31 mouse cellular contexts compared by ENCODE assay signal in genomic region chr14:122721750-122722149, GRCm38 (mm10).
DNase-seq lines count a peak whose midpoint lies in the region; ATAC-seq and TF ChIP-seq lines count a peak whose summit lies in the region.
"Had no signal": no experiment of that assay in that cellular context is flagged by ENCODE, and none has a peak within 500 bp of the region (broad histone marks: within the 10 kb centered on the region; RNA-seq: fewer than 3 reads in every experiment).

No protein-coding gene starts in this region.

- no peak overlapping the region for H3K9ac ChIP-seq in hindbrain, embryonic 12.5 days
- no peak overlapping the region for H3K9ac ChIP-seq in hindbrain, embryonic 16.5 days (ENCODE audit: low read depth, low read length)
- no peak overlapping the region for H3K9ac ChIP-seq in intestine, embryonic 15.5 days
- H3K9ac ChIP-seq: embryonic facial prominence, embryonic 15.5 days; forebrain, embryonic 13.5 days; heart, embryonic 12.5 days; hindbrain, embryonic 14.5 days; liver, embryonic 12.5 days; liver, postnatal 0 days; midbrain, embryonic 13.5 days; neural tube, embryonic 12.5 days had no signal

- DNase-seq in brain, embryonic 14.5 days (ENCODE audit: low read depth): peak; percentile 33
- peak; percentile 7 for DNase-seq in skeletal muscle tissue, adult 2 months (ENCODE audit: low read depth, low spot score)
- no peak for DNase-seq in layer of hippocampus, postnatal 10 days (ENCODE audit: low spot score in 2 of 2)
- DNase-seq in testis, postnatal 10 days (ENCODE audit: low spot score): no peak
- DNase-seq: adrenal gland, postnatal 25 days; gastrocnemius, adult 2 months; heart, adult 2 months; heart, postnatal 4 days; kidney, postnatal 14 days; layer of hippocampus, postnatal 36 days; left cerebral cortex, postnatal 4 days; liver, postnatal 0 days; lung, postnatal 4 days; right cerebral cortex, adult 18-20 months; thymus, adult 2 months; thymus, postnatal 36 days had no signal

- no peak for TF ChIP-seq POLR2A in brain, embryonic 14.5 days (IDR thresholded peaks at IDR 0.05; ENCODE audit: borderline replicate concordance, extremely low read depth, insufficient read depth, insufficient read length, poor library complexity, severe bottlenecking)

- peaks cover 17% of the 10 kb centered on the region for H3K4me1 ChIP-seq in hindbrain, embryonic 12.5 days
- H3K4me1 ChIP-seq in hindbrain, embryonic 16.5 days (ENCODE audit: control insufficient read depth, insufficient read depth, low read depth, low read length): peaks cover 8% of the 10 kb centered on the region
- H3K4me1 ChIP-seq in intestine, embryonic 15.5 days (replicated peaks): no peaks in the 10 kb centered on the region
- H3K4me1 ChIP-seq: embryonic facial prominence, embryonic 15.5 days; liver, embryonic 12.5 days had no signal

- H3K27me3 ChIP-seq in hindbrain, embryonic 12.5 days: no peaks in the 10 kb centered on the region
- no peaks in the 10 kb centered on the region for H3K27me3 ChIP-seq in hindbrain, embryonic 16.5 days (replicated peaks; ENCODE audit: control insufficient read depth, insufficient read depth, low read length)
- H3K27me3 ChIP-seq in intestine, embryonic 15.5 days (replicated peaks): no peaks in the 10 kb centered on the region
- H3K27me3 ChIP-seq: embryonic facial prominence, embryonic 15.5 days; forebrain, embryonic 13.5 days; heart, embryonic 12.5 days; liver, embryonic 12.5 days; midbrain, embryonic 13.5 days; neural tube, embryonic 12.5 days had no signal

- 21% methylated on average over 4 of the region's 4 CpGs for WGBS in hindbrain, embryonic 12.5 days
- 13% methylated on average over 4 of the region's 4 CpGs for WGBS in hindbrain, embryonic 16.5 days
- WGBS in intestine, embryonic 15.5 days: 23% methylated on average over 4 of the region's 4 CpGs

- H3K4me2 ChIP-seq in hindbrain, embryonic 12.5 days (replicated peaks): no peak overlapping the region
- H3K4me2 ChIP-seq in hindbrain, embryonic 16.5 days (ENCODE audit: low read length): no peak overlapping the region
- H3K4me2 ChIP-seq in intestine, embryonic 15.5 days (replicated peaks): no peak overlapping the region
- H3K4me2 ChIP-seq: embryonic facial prominence, embryonic 15.5 days; forebrain, embryonic 13.5 days; heart, embryonic 12.5 days; hindbrain, embryonic 14.5 days; liver, embryonic 12.5 days; midbrain, embryonic 13.5 days had no signal

- no peak for TF ChIP-seq CTCF in brain, embryonic 14.5 days (IDR thresholded peaks at IDR 0.05; ENCODE audit: borderline replicate concordance, extremely low read depth, insufficient read depth, insufficient read length)

- no peak overlapping the region for H3K4me3 ChIP-seq in hindbrain, embryonic 12.5 days
- H3K4me3 ChIP-seq in hindbrain, embryonic 16.5 days (ENCODE audit: low read length): no peak overlapping the region
- H3K4me3 ChIP-seq in intestine, embryonic 15.5 days (replicated peaks): no peak overlapping the region
- H3K4me3 ChIP-seq: embryonic facial prominence, embryonic 10.5 days; embryonic facial prominence, embryonic 15.5 days; forebrain, embryonic 13.5 days; gastrocnemius, adult 2 months; heart, adult 2 months; heart, embryonic 12.5 days; liver, embryonic 12.5 days; midbrain, embryonic 13.5 days; myocyte; neural tube, embryonic 12.5 days had no signal

- H3K27ac ChIP-seq in hindbrain, embryonic 12.5 days: peak overlapping the region; percentile 23; the same call in 1 of the 2 replicates
- H3K27ac ChIP-seq in hindbrain, embryonic 16.5 days (ENCODE audit: low read depth, low read length): no peak overlapping the region
- no peak overlapping the region for H3K27ac ChIP-seq in intestine, embryonic 15.5 days
- H3K27ac ChIP-seq: embryonic facial prominence, embryonic 10.5 days; embryonic facial prominence, embryonic 15.5 days; forebrain, embryonic 13.5 days; gastrocnemius, adult 2 months; heart, adult 2 months; hindbrain, embryonic 14.5 days; liver, embryonic 12.5 days; midbrain, embryonic 13.5 days; neural tube, embryonic 12.5 days; stomach, postnatal 0 days had no signal

- ATAC-seq in hindbrain, embryonic 12.5 days (ENCODE audit: low FRiP score): no peak
- ATAC-seq in hindbrain, embryonic 16.5 days: no peak
- peak; percentile 81 for ATAC-seq in intestine, embryonic 15.5 days
- ATAC-seq: CD4-positive, CD25-positive, alpha-beta regulatory T cell, adult 4 months; liver, embryonic 12.5 days; liver, postnatal 0 days; lung, postnatal 0 days had no signal

- no peaks in the 10 kb centered on the region for H3K36me3 ChIP-seq in hindbrain, embryonic 12.5 days
- no peaks in the 10 kb centered on the region for H3K36me3 ChIP-seq in hindbrain, embryonic 16.5 days (ENCODE audit: control insufficient read depth, insufficient read depth, low read length)
- no peaks in the 10 kb centered on the region for H3K36me3 ChIP-seq in intestine, embryonic 15.5 days
- H3K36me3 ChIP-seq: embryonic facial prominence, embryonic 10.5 days; embryonic facial prominence, embryonic 15.5 days; heart, embryonic 12.5 days; liver, embryonic 12.5 days; midbrain, embryonic 13.5 days; neural tube, embryonic 12.5 days had no signal

- H3K9me3 ChIP-seq in hindbrain, embryonic 12.5 days (replicated peaks): no peaks in the 10 kb centered on the region
- H3K9me3 ChIP-seq in hindbrain, embryonic 16.5 days (ENCODE audit: control insufficient read depth, low read length): no peaks in the 10 kb centered on the region
- H3K9me3 ChIP-seq in intestine, embryonic 15.5 days: no peaks in the 10 kb centered on the region
- H3K9me3 ChIP-seq: embryonic facial prominence, embryonic 10.5 days; embryonic facial prominence, embryonic 15.5 days; forebrain, embryonic 13.5 days; heart, embryonic 12.5 days; liver, embryonic 12.5 days; midbrain, embryonic 13.5 days; neural tube, embryonic 12.5 days had no signal

Comparison
In these comparisons a context has a peak if more than half of its experiments do, and no peak if none do; other contexts are left out.
1. DNase-seq: peak in brain, embryonic 14.5 days (single experiment) and skeletal muscle tissue, adult 2 months (single experiment); none in layer of hippocampus, postnatal 10 days (0 of 2) and testis, postnatal 10 days (single experiment).